Mouse (Mus musculus) MEL (cell line): ENCODE data around the gene Ergic1. TPM values are rescaled to one million over a fixed set of nuclear protein-coding genes. Genes with fewer than 3 reads are reported as not detected.

Experiments used
- DNase-seq: peaks from one replicate; pipeline ENCODE4 v3.0.0; 2011; ENCODE audit warnings: low read depth, low spot score
- H3K27ac ChIP-seq: 2 replicates; pipeline ENCODE4 v1.5.1; 2012; ENCODE audit warnings: low read depth, mild to moderate bottlenecking, control low read depth, low read length, moderate library complexity; ENCODE audit not compliant: control insufficient read depth
- H3K27me3 ChIP-seq, 2 experiments: fragments of 150-350 bp in 1 of 2; sonication (generic) in 1 of 2; 2 replicates each; pipeline ENCODE4 v1.6.1; 2012; ENCODE audit warnings: low read length in 2 of 2, mild to moderate bottlenecking in 2 of 2, improper control_type of control experiment in 1 of 2, moderate library complexity in 1 of 2; ENCODE audit not compliant: insufficient read depth in 2 of 2, control insufficient read depth in 1 of 2
- H3K36me3 ChIP-seq, 2 experiments: 2 replicates each; pipeline ENCODE4 v1.6.1; 2012 to 2014; ENCODE audit warnings: low read length in 2 of 2, improper control_type of control experiment in 1 of 2, inconsistent platforms in 1 of 2, mild to moderate bottlenecking in 1 of 2; ENCODE audit not compliant: insufficient read depth in 2 of 2, control insufficient read depth in 1 of 2
- H3K4me1 ChIP-seq, 2 experiments: fragments of 150-350 bp in 1 of 2; sonication (generic) in 1 of 2; 2 replicates each; pipeline ENCODE4 v1.6.1; 2012; ENCODE audit warnings: low read length in 2 of 2, improper control_type of control experiment in 1 of 2, mild to moderate bottlenecking in 1 of 2; ENCODE audit not compliant: insufficient read depth in 2 of 2, control insufficient read depth in 1 of 2
- H3K4me3 ChIP-seq, 2 experiments: fragments of 150-350 bp in 1 of 2; sonication (generic) in 1 of 2; 2 replicates each; pipeline ENCODE4 v1.5.1; 2012; ENCODE audit warnings: low read depth in 2 of 2, low read length in 2 of 2, mild to moderate bottlenecking in 2 of 2, moderate library complexity in 2 of 2, control low read depth in 1 of 2, improper control_type of control experiment in 1 of 2; ENCODE audit not compliant: control insufficient read depth in 1 of 2, insufficient read depth in 1 of 2
- H3K79me2 ChIP-seq: 2 replicates; pipeline ENCODE4 v1.6.1; 2012; ENCODE audit warnings: mild to moderate bottlenecking, low read length, moderate library complexity; ENCODE audit not compliant: control insufficient read depth, poor library complexity, insufficient read depth
- H3K9ac ChIP-seq: 2 replicates; pipeline ENCODE4 v1.6.1; 2012; ENCODE audit warnings: low read depth, mild to moderate bottlenecking, control low read depth, low read length, moderate library complexity; ENCODE audit not compliant: control insufficient read depth, poor library complexity, severe bottlenecking
- H3K9me3 ChIP-seq: fragments of 150-350 bp; sonication (generic); replicated peaks from 2 replicates; pipeline ENCODE4 v1.6.1; 2012; ENCODE audit warnings: mild to moderate bottlenecking, low read length, improper control_type of control experiment, moderate library complexity; ENCODE audit not compliant: insufficient read depth
- BHLHE40 ChIP-seq: IDR thresholded peaks from 2 replicates; pipeline ENCODE4 v1.6.1; 2012; ENCODE audit warnings: low read depth, mild to moderate bottlenecking, inconsistent platforms, low read length, improper control_type of control experiment, borderline replicate concordance
- CHD1 ChIP-seq: IDR thresholded peaks from 2 replicates; pipeline ENCODE4 v1.6.1; 2012; ENCODE audit warnings: low read depth, mild to moderate bottlenecking, inconsistent platforms, low read length, improper control_type of control experiment
- CHD2 ChIP-seq: IDR thresholded peaks from 2 replicates; pipeline ENCODE4 v1.6.1; 2011; ENCODE audit warnings: low read length, improper control_type of control experiment
- CTCF ChIP-seq, 3 experiments: IDR thresholded peaks in 2 of 3; conservative IDR thresholded peaks in 1 of 3; 2 replicates each; pipeline ENCODE4 v1.5.1; 2011 to 2012; ENCODE audit warnings: low read length in 3 of 3, low read depth in 2 of 3, mild to moderate bottlenecking in 2 of 3, improper control_type of control experiment in 1 of 3, inconsistent platforms in 1 of 3, mixed read lengths in 1 of 3, moderate library complexity in 1 of 3; ENCODE audit not compliant: control insufficient read depth in 1 of 3, insufficient read depth in 1 of 3, poor library complexity in 1 of 3, severe bottlenecking in 1 of 3
- ELF1 ChIP-seq: IDR thresholded peaks from 2 replicates; pipeline ENCODE4 v1.6.1; 2014; ENCODE audit warnings: low read depth, mild to moderate bottlenecking, inconsistent platforms, low read length, improper control_type of control experiment, moderate library complexity
- EP300 ChIP-seq, 2 experiments: IDR thresholded peaks; 2 replicates each; pipeline ENCODE4 v1.6.1; 2011; ENCODE audit warnings: improper control_type of control experiment in 2 of 2, low read length in 2 of 2, low read depth in 1 of 2, mild to moderate bottlenecking in 1 of 2
- ETS1 ChIP-seq: IDR thresholded peaks from 2 replicates; pipeline ENCODE4 v1.6.1; 2012; ENCODE audit warnings: low read depth, mild to moderate bottlenecking, inconsistent platforms, low read length, improper control_type of control experiment, moderate library complexity
- GABPA ChIP-seq: IDR thresholded peaks from 2 replicates; pipeline ENCODE4 v1.6.1; 2012; ENCODE audit warnings: low read depth, mild to moderate bottlenecking, inconsistent platforms, low read length, improper control_type of control experiment, moderate library complexity
- GATA1 ChIP-seq: IDR thresholded peaks from 2 replicates; pipeline ENCODE4 v1.6.1; 2011; ENCODE audit warnings: low read depth, low read length, improper control_type of control experiment
- HCFC1 ChIP-seq: IDR thresholded peaks from 2 replicates; pipeline ENCODE4 v1.6.1; 2012; ENCODE audit warnings: low read depth, mild to moderate bottlenecking, inconsistent platforms, low read length, improper control_type of control experiment, moderate library complexity
- KAT2A ChIP-seq: conservative IDR thresholded peaks from 2 replicates; pipeline ENCODE4 v1.6.1; 2012; ENCODE audit warnings: low read depth, low read length, improper control_type of control experiment, inconsistent platforms
- MAFK ChIP-seq: IDR thresholded peaks from 2 replicates; pipeline ENCODE4 v1.6.1; 2011; ENCODE audit warnings: low read depth, mild to moderate bottlenecking, low read length, improper control_type of control experiment, borderline replicate concordance
- MAX ChIP-seq: IDR thresholded peaks from 2 replicates; pipeline ENCODE4 v1.6.1; 2011; ENCODE audit warnings: low read length, improper control_type of control experiment
- MAZ ChIP-seq: IDR thresholded peaks from 2 replicates; pipeline ENCODE4 v1.6.1; 2012; ENCODE audit warnings: low read depth, mild to moderate bottlenecking, inconsistent platforms, low read length, improper control_type of control experiment
- MEF2A ChIP-seq: IDR thresholded peaks from 2 replicates; pipeline ENCODE4 v1.6.1; 2014; ENCODE audit warnings: low read depth, mild to moderate bottlenecking, inconsistent platforms, low read length, improper control_type of control experiment; ENCODE audit not compliant: poor library complexity, insufficient replicate concordance, severe bottlenecking; ENCODE audit errors: extremely low read depth
- MXI1 ChIP-seq: IDR thresholded peaks from 2 replicates; pipeline ENCODE4 v1.6.1; 2011; ENCODE audit warnings: mild to moderate bottlenecking, low read depth, low read length, improper control_type of control experiment
- MYB ChIP-seq: IDR thresholded peaks from 2 replicates; pipeline ENCODE4 v1.6.1; 2011; ENCODE audit warnings: mild to moderate bottlenecking, low read depth, low read length, improper control_type of control experiment
- MYC ChIP-seq: IDR thresholded peaks from 2 replicates; pipeline ENCODE4 v1.6.1; 2011; ENCODE audit warnings: low read depth, mild to moderate bottlenecking, low read length, improper control_type of control experiment, moderate library complexity
- NELFE ChIP-seq: IDR thresholded peaks from 2 replicates; pipeline ENCODE4 v1.6.1; 2011; ENCODE audit warnings: low read depth, low read length, improper control_type of control experiment
- NRF1 ChIP-seq: IDR thresholded peaks from 2 replicates; pipeline ENCODE4 v1.6.1; 2014; ENCODE audit warnings: low read depth, mild to moderate bottlenecking, inconsistent platforms, low read length, improper control_type of control experiment, moderate library complexity; ENCODE audit not compliant: poor library complexity, insufficient read depth, severe bottlenecking
- POLR2A ChIP-seq, 2 experiments: IDR thresholded peaks; 2 replicates each; pipeline ENCODE4 v1.6.1; 2011 to 2012; ENCODE audit warnings: low read length in 2 of 2, mild to moderate bottlenecking in 2 of 2, control low read depth in 1 of 2, improper control_type of control experiment in 1 of 2, low read depth in 1 of 2, moderate library complexity in 1 of 2; ENCODE audit not compliant: control insufficient read depth in 1 of 2, insufficient read depth in 1 of 2, poor library complexity in 1 of 2
- POLR2AphosphoS5 ChIP-seq: IDR thresholded peaks from 2 replicates; pipeline ENCODE4 v1.6.1; 2012; ENCODE audit warnings: low read depth, borderline replicate concordance, mild to moderate bottlenecking, inconsistent platforms, low read length, moderate library complexity, mixed read lengths
- RAD21 ChIP-seq: IDR thresholded peaks from 2 replicates; pipeline ENCODE4 v1.6.1; 2011; ENCODE audit warnings: mild to moderate bottlenecking, low read depth, low read length, improper control_type of control experiment
- RCOR1 ChIP-seq: IDR thresholded peaks from 2 replicates; pipeline ENCODE4 v1.6.1; 2012; ENCODE audit warnings: low read depth, mild to moderate bottlenecking, inconsistent platforms, low read length, improper control_type of control experiment
- SMC3 ChIP-seq: IDR thresholded peaks from 2 replicates; pipeline ENCODE4 v1.6.1; 2011; ENCODE audit warnings: low read depth, low read length, improper control_type of control experiment
- TAL1 ChIP-seq: IDR thresholded peaks from 2 replicates; pipeline ENCODE4 v1.6.1; 2012; ENCODE audit warnings: mild to moderate bottlenecking, inconsistent platforms, low read length, moderate library complexity, mixed read lengths
- TBP ChIP-seq: IDR thresholded peaks from 2 replicates; pipeline ENCODE4 v1.8.0; 2011; ENCODE audit warnings: low read depth, low read length, improper control_type of control experiment
- TCF12 ChIP-seq: IDR thresholded peaks from 2 replicates; pipeline ENCODE4 v1.6.1; 2014; ENCODE audit warnings: low read depth, mild to moderate bottlenecking, inconsistent platforms, low read length, improper control_type of control experiment, moderate library complexity
- UBTF ChIP-seq: IDR thresholded peaks from 2 replicates; pipeline ENCODE4 v1.6.1; 2012; ENCODE audit warnings: low read depth, mild to moderate bottlenecking, inconsistent platforms, low read length, improper control_type of control experiment, moderate library complexity, borderline replicate concordance; ENCODE audit not compliant: insufficient read depth
- USF1 ChIP-seq: IDR thresholded peaks from 2 replicates; pipeline ENCODE4 v1.6.1; 2014; ENCODE audit warnings: low read depth, mild to moderate bottlenecking, inconsistent platforms, low read length, improper control_type of control experiment, moderate library complexity
- USF2 ChIP-seq, 2 experiments: IDR thresholded peaks; 2 replicates each; pipeline ENCODE4 v1.6.1; 2011 to 2012; ENCODE audit warnings: improper control_type of control experiment in 2 of 2, low read length in 2 of 2, borderline replicate concordance in 1 of 2, inconsistent platforms in 1 of 2, low read depth in 1 of 2, mild to moderate bottlenecking in 1 of 2; ENCODE audit not compliant: insufficient read depth in 1 of 2
- ZC3H11A ChIP-seq: IDR thresholded peaks from 2 replicates; pipeline ENCODE4 v1.6.1; 2012; ENCODE audit warnings: low read depth, mild to moderate bottlenecking, inconsistent platforms, low read length, improper control_type of control experiment
- ZKSCAN1 ChIP-seq: IDR thresholded peaks from 2 replicates; pipeline ENCODE4 v1.6.1; 2012; ENCODE audit warnings: low read depth, mild to moderate bottlenecking, inconsistent platforms, low read length, improper control_type of control experiment, moderate library complexity
- ZMIZ1 ChIP-seq: IDR thresholded peaks from 2 replicates; pipeline ENCODE4 v1.6.1; 2012; ENCODE audit warnings: low read depth, mild to moderate bottlenecking, inconsistent platforms, low read length, improper control_type of control experiment, moderate library complexity
- polyA plus RNA-seq, 2 experiments: library from polyadenylated mRNA; stranded (reverse) in 1 of 2; unstranded in 1 of 2; fragments of >175 nt in 1 of 2; fragments of >200 nt in 1 of 2; gene quantifications; 2 replicates each; pipeline versions ENCODE4 v1.2.1 to v1.2.4; 2012; ENCODE audit warnings: low replicate concordance in 2 of 2, low read depth in 1 of 2; ENCODE audit not compliant: insufficient read length in 2 of 2, insufficient read depth in 1 of 2, missing spikeins in 1 of 2
- total RNA-seq: library from RNA; depleted of rRNA; stranded (reverse); fragments of 300-350 nt; gene quantifications from 2 replicates; pipeline ENCODE4 v1.2.3, GENCODE M21; 2012

Ergic1 gene
- total and polyA plus RNA-seq, 3 experiments = 78.5 to 730 (median 95.6) TPM

- peak overlapping the region; percentile 97 for H3K27ac ChIP-seq
- H3K4me1 ChIP-seq = peaks cover 9 to 32% of the 10 kb centered on the region in 2 experiments; a peak in 3 of 4 replicates
- H3K9ac ChIP-seq = peak overlapping the region; percentile 43
- TF ChIP-seq GABPA (no peak), TBP (0 out of 2 replicates have a peak, but pooled peaks have one; percentile 65), BHLHE40 (peak; percentile 72; the same call in 1 of the 2 replicates), CHD2 (no peak), ETS1 (peak; percentile 100), MYB (peak; percentile 77), RCOR1 (peak; percentile 83), POLR2AphosphoS5 (no peak), NRF1 (no peak), ZMIZ1 (no peak), CHD1 (no peak), USF2 (IDR thresholded peaks at IDR 0.05; ENCODE audit: borderline replicate concordance in 1 of 2, insufficient read depth in 1 of 2, low read depth in 1 of 2, low read length in 2 of 2) (no peak), MYC (0 out of 2 replicates have a peak, but pooled peaks have one; percentile 40), TAL1 (peak; percentile 70), RAD21 (no peak; the same call in 1 of the 2 replicates), MAX (no peak; the same call in 1 of the 2 replicates), MEF2A (no peak), SMC3 (no peak), ZC3H11A (peak; percentile 31; the same call in 1 of the 2 replicates), GATA1 (peak; percentile 90), EP300 (IDR thresholded peaks at IDR 0.05; ENCODE audit: low read depth in 1 of 2, low read length in 2 of 2) (peak; percentile 91 to 93), TCF12 (peak; percentile 86), NELFE (no peak), ZKSCAN1 (no peak), USF1 (peak; percentile 72), HCFC1 (no peak), UBTF (no peak), MAZ (no peak), ELF1 (no peak), MXI1 (peak; percentile 41; the same call in 1 of the 2 replicates), MAFK (no peak; the same call in 1 of the 2 replicates), KAT2A (no peak), POLR2A (IDR thresholded peaks at IDR 0.05; ENCODE audit: control insufficient read depth in 1 of 2, insufficient read depth in 1 of 2, low read depth in 1 of 2, low read length in 2 of 2, poor library complexity in 1 of 2) (no peak), CTCF (IDR thresholded peaks at IDR 0.05 in 2 of 3, conservative IDR thresholded peaks at IDR 0.05 in 1 of 3; ENCODE audit: control insufficient read depth in 1 of 3, insufficient read depth in 1 of 3, low read depth in 2 of 3, low read length in 3 of 3, poor library complexity in 1 of 3, severe bottlenecking in 1 of 3) (no peak; a peak in 1 of 6 replicates)
Measured at GRCm38 (mm10) chr17:26677711-26678637, 116.7 kb downstream of the Ergic1 start.

More at GRCm38 (mm10) chr17:26677711-26678637, 116.7 kb downstream of the Ergic1 start:
- DNase-seq = peak; percentile 89
- Histone ChIP-seq H3K79me2 (peaks cover 34% of the 10 kb centered on the region), H3K9me3 (no peaks in the 10 kb centered on the region), H3K27me3 (no peaks in the 10 kb centered on the region), H3K4me3 (peak overlapping the region; percentile 19 to 35), H3K36me3 (peaks cover 4 to 20% of the 10 kb centered on the region in 2 experiments; a peak in 3 of 4 replicates)
